Mouse (Mus musculus): Measurements from ENCODE around the gene Hist1h2bb. TPM values are rescaled to one million over a fixed set of nuclear protein-coding genes. Genes with fewer than 3 reads are reported as not detected.

Gene Hist1h2bb
- total and polyA plus RNA-seq, 3 experiments, result 0.53 to 2,852 (median 54.6) TPM

- H3K36me3 ChIP-seq (replicated peaks in 1 of 2; ENCODE audit: control insufficient read depth in 1 of 2, insufficient read depth in 1 of 2, low read length in 1 of 2), result no peaks in the 10 kb centered on the region
- no peak for DNase-seq (ENCODE audit: extremely low read depth)
Observed at GRCm38 (mm10) chr13:23706771-23707170, 39.8 kb upstream of the Hist1h2bb start.

DNA sequence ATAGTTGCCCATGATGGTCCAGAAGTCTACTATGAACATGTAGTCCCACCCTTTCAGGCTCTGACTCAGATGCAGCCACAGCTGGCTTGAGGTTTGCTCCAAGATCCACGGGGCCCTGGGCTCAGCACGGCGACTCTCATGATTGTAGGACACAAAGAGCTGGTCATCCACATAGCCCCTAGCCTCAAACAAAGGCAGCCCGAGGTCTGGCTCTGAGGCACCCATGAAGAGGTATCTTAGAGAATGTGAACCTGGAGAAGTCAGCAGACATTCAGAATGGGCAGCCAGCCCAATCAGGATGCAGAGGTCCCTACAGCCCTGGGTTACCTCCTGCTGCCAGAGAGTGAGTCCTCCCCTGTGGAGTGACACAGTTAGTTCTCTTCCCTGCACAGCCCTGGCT, 38.5 kb upstream of the Hist1h2bb start:
- no peak for DNase-seq (ENCODE audit: extremely low read depth)
- no peaks in the 10 kb centered on the region for H3K9me3 ChIP-seq (replicated peaks; ENCODE audit: low read length)
- dilution Hi-C loops (cut with MboI; ENCODE audit: extremely low pct_ligation_motif_present, extremely low pct_unique_long_range_greater_than_20kb, low sequenced_read_pairs) (no loop called here), in situ Hi-C loops (cut with MboI; ENCODE audit: low pct_ligation_motif_present, low pct_unique_long_range_greater_than_20kb, low sequenced_read_pairs) (no loop called here)
- no peak for TF ChIP-seq BHLHE40 (IDR thresholded peaks at IDR 0.05; ENCODE audit: low read depth, low read length)
- TF ChIP-seq CTCF (conservative IDR thresholded peaks at IDR 0.05 in 1 of 2, IDR thresholded peaks at IDR 0.05 in 1 of 2; ENCODE audit: low read depth in 2 of 2, low read length in 2 of 2), result no peak
- TF ChIP-seq CHD2 (IDR thresholded peaks at IDR 0.05; ENCODE audit: low read length), result no peak
- TF ChIP-seq RCOR1 (conservative IDR thresholded peaks at IDR 0.05; ENCODE audit: low read depth, low read length), result no peak
- TF ChIP-seq E2F4 (IDR thresholded peaks at IDR 0.05; ENCODE audit: insufficient replicate concordance, low read depth, low read length), result no peak
- no peak for TF ChIP-seq TBP (conservative IDR thresholded peaks at IDR 0.05; ENCODE audit: low read depth, low read length)
- TF ChIP-seq GABPA (IDR thresholded peaks at IDR 0.05; ENCODE audit: insufficient replicate concordance, low read depth, low read length), result no peak
- no peak for TF ChIP-seq JUND (conservative IDR thresholded peaks at IDR 0.05; ENCODE audit: low read depth, low read length)
- TF ChIP-seq ELF1 (IDR thresholded peaks at IDR 0.05; ENCODE audit: low read depth, low read length), result no peak
- TF ChIP-seq POLR2A (IDR thresholded peaks at IDR 0.05; ENCODE audit: low read depth, low read length), result no peak
- no peak for TF ChIP-seq MAFK (IDR thresholded peaks at IDR 0.05; ENCODE audit: insufficient replicate concordance, low read length)
- TF ChIP-seq MEF2A (IDR thresholded peaks at IDR 0.05; ENCODE audit: borderline replicate concordance, low read depth, low read length), result no peak
- no peak for TF ChIP-seq ZNF384 (IDR thresholded peaks at IDR 0.05; ENCODE audit: low read depth, low read length)
- no peak overlapping the region for H3K4me2 ChIP-seq (ENCODE audit: insufficient read depth, low read depth, poor library complexity, severe bottlenecking)
- no peak overlapping the region for H3K9ac ChIP-seq (ENCODE audit: insufficient read depth, low read depth)
- no peaks in the 10 kb centered on the region for H3K27me3 ChIP-seq (replicated peaks)
- no peak overlapping the region for H3K4me3 ChIP-seq (replicated peaks in 1 of 3; ENCODE audit: low read depth in 2 of 3, low read length in 2 of 3, poor library complexity in 1 of 3)
- no peaks in the 10 kb centered on the region for H3K79me2 ChIP-seq (replicated peaks; ENCODE audit: control insufficient read depth, extremely low read depth, insufficient read depth, poor library complexity, severe bottlenecking)
- peaks cover 15 to 61% of the 10 kb centered on the region in 2 experiments for H3K4me1 ChIP-seq (ENCODE audit: control insufficient read depth in 1 of 2, insufficient read depth in 2 of 2)
- no peak overlapping the region for H3K27ac ChIP-seq (ENCODE audit: insufficient read depth, low read depth)
- H3K36me3 ChIP-seq (replicated peaks in 1 of 2; ENCODE audit: control insufficient read depth in 1 of 2, insufficient read depth in 1 of 2, low read length in 1 of 2), result no peaks in the 10 kb centered on the region

More at GRCm38 (mm10) chr13:23706771-23707170, 39.8 kb upstream of the Hist1h2bb start:
- Histone ChIP-seq H3K4me2 (ENCODE audit: insufficient read depth, low read depth, poor library complexity, severe bottlenecking) (no peak overlapping the region), H3K79me2 (replicated peaks; ENCODE audit: control insufficient read depth, extremely low read depth, insufficient read depth, poor library complexity, severe bottlenecking) (no peaks in the 10 kb centered on the region), H3K9me3 (replicated peaks; ENCODE audit: low read length) (no peaks in the 10 kb centered on the region), H3K9ac (ENCODE audit: insufficient read depth, low read depth) (no peak overlapping the region), H3K4me3 (replicated peaks in 1 of 3; ENCODE audit: low read depth in 2 of 3, low read length in 2 of 3, poor library complexity in 1 of 3) (no peak overlapping the region), H3K27ac (ENCODE audit: insufficient read depth, low read depth) (no peak overlapping the region), H3K27me3 (replicated peaks) (no peaks in the 10 kb centered on the region), H3K4me1 (ENCODE audit: control insufficient read depth in 1 of 2, insufficient read depth in 2 of 2) (peaks cover 12 to 67% of the 10 kb centered on the region in 2 experiments)
- in situ Hi-C loops (cut with MboI; ENCODE audit: low pct_ligation_motif_present, low pct_unique_long_range_greater_than_20kb, low sequenced_read_pairs) (no loop called here), dilution Hi-C loops (cut with MboI; ENCODE audit: extremely low pct_ligation_motif_present, extremely low pct_unique_long_range_greater_than_20kb, low sequenced_read_pairs) (no loop called here)
- TF ChIP-seq NRF1 (IDR thresholded peaks at IDR 0.05; ENCODE audit: low read depth, low read length) (no peak), GABPA (IDR thresholded peaks at IDR 0.05; ENCODE audit: insufficient replicate concordance, low read depth, low read length) (no peak)

DNA sequence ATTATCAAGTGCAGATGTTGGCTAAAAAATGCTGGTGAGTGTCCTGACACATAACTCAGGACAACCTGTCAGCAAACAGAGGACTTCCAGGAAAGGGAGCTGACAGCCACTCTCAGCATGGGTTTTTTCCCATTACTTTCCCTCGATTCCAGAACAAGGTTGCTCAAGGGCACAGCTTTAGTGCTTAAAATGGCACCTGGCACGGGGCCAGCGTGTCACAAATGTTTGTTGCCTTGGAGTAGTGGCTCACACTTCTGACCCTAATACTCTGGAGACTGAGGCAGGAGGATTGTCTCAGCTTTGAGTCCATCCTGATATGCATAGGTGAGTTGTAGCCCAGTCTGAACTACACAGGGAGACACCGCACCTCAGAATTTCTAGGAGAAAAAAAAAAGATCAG, 37.9 kb upstream of the Hist1h2bb start:
- no peaks in the 10 kb centered on the region for H3K79me2 ChIP-seq (replicated peaks; ENCODE audit: control insufficient read depth, extremely low read depth, insufficient read depth, poor library complexity, severe bottlenecking)
- no peaks in the 10 kb centered on the region for H3K9me3 ChIP-seq (replicated peaks; ENCODE audit: low read length)

More for the DNA sequence above, 37.9 kb upstream of the Hist1h2bb start:
- Histone ChIP-seq H3K4me2 (ENCODE audit: insufficient read depth, low read depth, poor library complexity, severe bottlenecking) (no peak overlapping the region), H3K9ac (ENCODE audit: insufficient read depth, low read depth) (no peak overlapping the region), H3K36me3 (replicated peaks in 1 of 2; ENCODE audit: control insufficient read depth in 1 of 2, insufficient read depth in 1 of 2, low read length in 1 of 2) (no peaks in the 10 kb centered on the region), H3K4me3 (replicated peaks in 1 of 3; ENCODE audit: low read depth in 2 of 3, low read length in 2 of 3, poor library complexity in 1 of 3) (no peak overlapping the region), H3K27ac (ENCODE audit: insufficient read depth, low read depth) (no peak overlapping the region), H3K27me3 (replicated peaks) (no peaks in the 10 kb centered on the region), H3K4me1 (ENCODE audit: control insufficient read depth in 1 of 2, insufficient read depth in 2 of 2) (peaks cover 15 to 55% of the 10 kb centered on the region in 2 experiments)
- dilution Hi-C loops (cut with MboI; ENCODE audit: extremely low pct_ligation_motif_present, extremely low pct_unique_long_range_greater_than_20kb, low sequenced_read_pairs) (no loop called here), in situ Hi-C loops (cut with MboI; ENCODE audit: low pct_ligation_motif_present, low pct_unique_long_range_greater_than_20kb, low sequenced_read_pairs) (no loop called here)
- no peak for DNase-seq (ENCODE audit: extremely low read depth)
- TF ChIP-seq SMC3 (IDR thresholded peaks at IDR 0.05; ENCODE audit: low read depth, low read length), result no peak
- TF ChIP-seq ZNF384 (IDR thresholded peaks at IDR 0.05; ENCODE audit: low read depth, low read length), result no peak
- TF ChIP-seq TBP (conservative IDR thresholded peaks at IDR 0.05; ENCODE audit: low read depth, low read length), result no peak
- TF ChIP-seq JUND (conservative IDR thresholded peaks at IDR 0.05; ENCODE audit: low read depth, low read length), result no peak
- TF ChIP-seq UBTF (IDR thresholded peaks at IDR 0.05; ENCODE audit: low read depth, low read length), result no peak
- no peak for TF ChIP-seq ZC3H11A (IDR thresholded peaks at IDR 0.05; ENCODE audit: low read depth, low read length)
- TF ChIP-seq MAZ (IDR thresholded peaks at IDR 0.05; ENCODE audit: low read depth, low read length), result no peak
- no peak for TF ChIP-seq HCFC1 (IDR thresholded peaks at IDR 0.05; ENCODE audit: low read depth, low read length)
- TF ChIP-seq RCOR1 (conservative IDR thresholded peaks at IDR 0.05; ENCODE audit: low read depth, low read length), result no peak
